Mouse (Mus musculus) bone marrow macrophage, adult 2 months (primary cell): ENCODE measurements around the gene Gm47995.

ENCODE experiments used
- CTCF ChIP-seq: IDR thresholded peaks from 2 replicates; pipeline ENCODE4 v1.5.1; 2012; ENCODE audit warnings: low read depth, mild to moderate bottlenecking, low read length, moderate library complexity
- POLR2A ChIP-seq: IDR thresholded peaks from 2 replicates; pipeline ENCODE4 v1.6.1; 2012; ENCODE audit warnings: mild to moderate bottlenecking, low read depth, low read length, borderline replicate concordance

DNA sequence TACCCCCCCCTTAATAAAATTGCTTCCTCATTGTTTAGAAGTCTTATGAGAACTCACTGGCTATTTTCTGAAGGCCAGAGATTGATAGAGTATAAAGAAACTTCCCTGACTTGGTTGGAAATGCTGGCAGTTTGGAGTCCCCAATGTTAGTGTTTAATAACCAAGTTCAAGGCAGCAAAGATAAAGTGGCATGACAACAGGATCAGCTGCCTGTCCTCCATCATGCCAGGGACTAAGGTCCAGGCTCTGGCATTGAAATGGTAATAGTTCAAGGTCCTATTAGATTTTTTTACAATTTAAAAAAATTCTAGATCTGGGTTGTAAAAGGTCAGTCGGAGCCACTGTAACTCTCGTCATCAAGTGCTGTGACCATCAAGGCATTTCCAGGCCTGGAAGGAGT lies 47.2 kb upstream of the Gm47995 start:
- TF ChIP-seq CTCF (no peak), POLR2A (no peak)
